8 mouse cellular contexts compared by ENCODE assay signal in the genomic region with DNA sequence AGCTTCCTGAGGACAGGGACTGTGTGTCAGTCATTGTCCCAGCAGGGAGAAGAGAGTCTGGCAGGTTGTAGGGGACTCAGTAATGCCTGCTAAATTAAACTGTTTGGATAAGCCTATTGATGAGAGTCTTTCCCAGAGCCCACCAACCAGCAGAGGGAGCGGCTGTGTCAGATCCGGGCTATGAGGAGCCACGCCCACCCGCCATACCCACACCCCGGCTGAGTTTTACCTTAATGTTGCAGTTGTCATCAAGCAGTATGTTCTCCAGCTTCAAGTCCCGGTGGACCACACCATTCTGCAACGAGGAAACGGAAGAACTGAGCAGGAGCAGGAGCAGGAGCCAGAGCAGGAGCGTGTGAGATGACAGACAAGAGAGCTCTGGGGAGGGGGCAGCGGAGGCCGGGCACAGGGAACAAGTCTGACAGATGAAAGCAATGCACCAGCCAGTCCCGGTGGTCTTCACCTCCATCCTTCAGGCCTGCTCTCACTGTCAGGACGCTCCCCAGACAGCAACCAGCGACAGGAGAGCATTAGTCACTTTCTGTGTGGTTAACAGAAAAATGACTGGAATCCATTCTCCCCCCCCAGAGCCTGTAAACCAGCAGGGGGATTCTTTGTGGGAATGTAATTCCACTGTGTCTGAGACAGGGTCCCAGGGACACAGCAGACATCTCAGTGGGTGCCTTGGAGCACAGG. TPM values are rescaled to one million over a fixed set of nuclear protein-coding genes. Genes with fewer than 3 reads are reported as not detected.
DNase-seq lines count a peak whose midpoint lies in the region; ATAC-seq and TF ChIP-seq lines count a peak whose summit lies in the region.

No protein-coding gene starts in this region.

- peak overlapping the region; percentile 24; the same call in 1 of the 2 replicates for H3K4me2 ChIP-seq in heart, embryonic 14.5 days (ENCODE audit: low read length)
- H3K4me2 ChIP-seq in forebrain, embryonic 12.5 days = peak overlapping the region; percentile 42
- no peak overlapping the region for H3K4me2 ChIP-seq in liver, embryonic 14.5 days (ENCODE audit: low read depth)
- no peak overlapping the region for H3K4me2 ChIP-seq in stomach, embryonic 15.5 days

- H3K9ac ChIP-seq in heart, embryonic 14.5 days (ENCODE audit: low read length) = peak overlapping the region; percentile 53
- H3K9ac ChIP-seq in ES-Bruce4 (ENCODE audit: low read depth, poor library complexity, severe bottlenecking) = no peak overlapping the region
- peak overlapping the region; percentile 21; the same call in 1 of the 2 replicates for H3K9ac ChIP-seq in forebrain, embryonic 12.5 days
- H3K9ac ChIP-seq in liver, embryonic 14.5 days (replicated peaks) = no peak overlapping the region
- H3K9ac ChIP-seq in stomach, embryonic 15.5 days = no peak overlapping the region

- no peak for DNase-seq in heart, adult 18-20 months
- DNase-seq in liver, embryonic 14.5 days (ENCODE audit: low read depth in 3 of 3, low spot score in 3 of 3) = no peak
- DNase-seq in adrenal gland, adult 2 months = no peak

- no peaks in the 10 kb centered on the region for H3K9me3 ChIP-seq in heart, embryonic 14.5 days (ENCODE audit: control insufficient read depth, low read length)
- no peaks in the 10 kb centered on the region for H3K9me3 ChIP-seq in ES-Bruce4 (replicated peaks; ENCODE audit: control insufficient read depth, insufficient read depth, low read length, poor library complexity, severe bottlenecking)
- H3K9me3 ChIP-seq in forebrain, embryonic 12.5 days = no peaks in the 10 kb centered on the region
- no peaks in the 10 kb centered on the region for H3K9me3 ChIP-seq in liver, embryonic 14.5 days (ENCODE audit: control insufficient read depth, low read length)
- no peaks in the 10 kb centered on the region for H3K9me3 ChIP-seq in stomach, embryonic 15.5 days

- H3K27ac ChIP-seq in heart, embryonic 14.5 days (replicated peaks in 1 of 2; ENCODE audit: control insufficient read depth in 1 of 2, insufficient read depth in 1 of 2, low read depth in 2 of 2, low read length in 2 of 2) = peak overlapping the region; percentile 21 to 69; a peak in 3 of 4 replicates
- H3K27ac ChIP-seq in ES-Bruce4 (ENCODE audit: insufficient read depth, low read length) = no peak overlapping the region
- peak overlapping the region; percentile 75 for H3K27ac ChIP-seq in forebrain, embryonic 12.5 days
- H3K27ac ChIP-seq in liver, embryonic 14.5 days = no peak overlapping the region
- peak overlapping the region; percentile 57; the same call in 1 of the 2 replicates for H3K27ac ChIP-seq in stomach, embryonic 15.5 days

- TF ChIP-seq EP300 in ES-Bruce4 (IDR thresholded peaks at IDR 0.05; ENCODE audit: insufficient read depth, low read depth, low read length) = no peak
- no peak for TF ChIP-seq EP300 in liver, embryonic 14.5 days (IDR thresholded peaks at IDR 0.05; ENCODE audit: low read depth)

- H3K4me3 ChIP-seq in heart, embryonic 14.5 days (ENCODE audit: control insufficient read depth in 1 of 2, insufficient read depth in 1 of 2, low read depth in 1 of 2, low read length in 2 of 2) = no peak overlapping the region
- H3K4me3 ChIP-seq in ES-Bruce4 (ENCODE audit: low read depth, low read length) = 0 out of 2 replicates have a peak overlapping the region, but pooled peaks have one; percentile 32
- 0 out of 2 replicates have a peak overlapping the region, but pooled peaks have one; percentile 4 for H3K4me3 ChIP-seq in forebrain, embryonic 12.5 days (replicated peaks)
- H3K4me3 ChIP-seq in liver, embryonic 14.5 days (ENCODE audit: insufficient read depth in 1 of 2, low read depth in 2 of 2, low read length in 2 of 2) = no peak overlapping the region
- no peak overlapping the region for H3K4me3 ChIP-seq in stomach, embryonic 15.5 days (replicated peaks)

- no peaks in the 10 kb centered on the region for H3K27me3 ChIP-seq in heart, embryonic 14.5 days (ENCODE audit: control insufficient read depth, insufficient read depth, low read length)
- H3K27me3 ChIP-seq in ES-Bruce4 (ENCODE audit: control insufficient read depth, insufficient read depth, low read length, poor library complexity, severe bottlenecking) = no peaks in the 10 kb centered on the region
- no peaks in the 10 kb centered on the region for H3K27me3 ChIP-seq in forebrain, embryonic 12.5 days
- H3K27me3 ChIP-seq in liver, embryonic 14.5 days (ENCODE audit: control insufficient read depth, insufficient read depth, low read length) = no peaks in the 10 kb centered on the region
- H3K27me3 ChIP-seq in stomach, embryonic 15.5 days (replicated peaks) = no peaks in the 10 kb centered on the region

- peaks cover 72 to 90% of the 10 kb centered on the region in 2 experiments for H3K4me1 ChIP-seq in heart, embryonic 14.5 days (ENCODE audit: control insufficient read depth in 2 of 2, insufficient read depth in 2 of 2, low read length in 2 of 2)
- peaks cover 20% of the 10 kb centered on the region for H3K4me1 ChIP-seq in ES-Bruce4 (ENCODE audit: control insufficient read depth, insufficient read depth, low read length)
- H3K4me1 ChIP-seq in forebrain, embryonic 12.5 days = peaks cover 66% of the 10 kb centered on the region
- H3K4me1 ChIP-seq in liver, embryonic 14.5 days (replicated peaks; ENCODE audit: control insufficient read depth in 2 of 2, insufficient read depth in 2 of 2, low read length in 1 of 2) = peaks cover 0 to 6% of the 10 kb centered on the region in 2 experiments; a peak in 2 of 4 replicates
- peaks cover 48% of the 10 kb centered on the region for H3K4me1 ChIP-seq in stomach, embryonic 15.5 days

- peak; percentile 48 for TF ChIP-seq CTCF in ES-Bruce4 (IDR thresholded peaks at IDR 0.05; ENCODE audit: low read depth, low read length)
- TF ChIP-seq CTCF in liver, embryonic 14.5 days (IDR thresholded peaks at IDR 0.05; ENCODE audit: low read depth) = peak; percentile 30; the same call in 1 of the 2 replicates

- peaks cover 27% of the 10 kb centered on the region for H3K36me3 ChIP-seq in heart, embryonic 14.5 days (ENCODE audit: control insufficient read depth, insufficient read depth, low read length)
- H3K36me3 ChIP-seq in ES-Bruce4 (ENCODE audit: control insufficient read depth, insufficient read depth, low read length, poor library complexity, severe bottlenecking) = no peaks in the 10 kb centered on the region
- H3K36me3 ChIP-seq in forebrain, embryonic 12.5 days (replicated peaks) = 0 out of 2 replicates have a peak, but pooled peaks cover 8% of the 10 kb centered on the region
- no peaks in the 10 kb centered on the region for H3K36me3 ChIP-seq in liver, embryonic 14.5 days (replicated peaks; ENCODE audit: control insufficient read depth, insufficient read depth, low read depth)
- no peaks in the 10 kb centered on the region for H3K36me3 ChIP-seq in stomach, embryonic 15.5 days

- TF ChIP-seq POLR2A in ES-Bruce4 (IDR thresholded peaks at IDR 0.05; ENCODE audit: insufficient read depth, low read length) = no peak

- ATAC-seq in heart, embryonic 14.5 days (ENCODE audit: insufficient number of reproducible peaks, insufficient read depth, low FRiP score, low read depth) = no peak
- 0 out of 2 replicates have a peak, but pooled peaks have one; percentile 37 for ATAC-seq in forebrain, embryonic 12.5 days (ENCODE audit: low FRiP score)
- ATAC-seq in liver, embryonic 14.5 days (ENCODE audit: insufficient read depth) = no peak
- ATAC-seq in stomach, embryonic 15.5 days (ENCODE audit: insufficient read depth, low FRiP score, low read depth) = no peak
- ATAC-seq in activated CD4-positive, CD25-positive, alpha-beta regulatory T cell, adult 4 months = no peak

- WGBS in heart, embryonic 14.5 days = 16% methylated on average over 14 of the region's 14 CpGs
- 21% methylated on average over 14 of the region's 14 CpGs for WGBS in forebrain, embryonic 12.5 days
- 31% methylated on average over 14 of the region's 14 CpGs for WGBS in liver, embryonic 14.5 days (ENCODE audit: insufficient replicate concordance)
- WGBS in stomach, embryonic 15.5 days = 24% methylated on average over 14 of the region's 14 CpGs

RNA-seq across cellular contexts. Expression of gene Nuak1, which starts 48.2 kb away (rescaled TPM):
- polyA plus RNA-seq in heart, embryonic 14.5 days (2014; fragmentation: Nextera tagmentation; extraction: Ambion mirVana) = 2.6 and 3.4 TPM in 2 replicates
- 10 to 100 TPM; 27.9 to 32.2 TPM for total RNA-seq in heart, adult 18-20 months (2021)
- polyA plus RNA-seq in ES-Bruce4 (2011; ENCODE audit: insufficient read depth, insufficient read length, low read depth, missing spikeins) = 25.9 and 26.7 TPM in 2 replicates
- polyA plus RNA-seq in forebrain, embryonic 12.5 days (2016; fragmentation: Nextera tagmentation; extraction: Ambion mirVana) = 4.4 and 5.3 TPM in 2 replicates
- 0.34 and 0.42 TPM in 2 replicates for polyA plus RNA-seq in liver, embryonic 14.5 days (2012; rRNA removed)
- 0.03 and 0.13 TPM in 2 replicates for polyA plus RNA-seq in liver, embryonic 14.5 days (2014; fragmentation: Nextera tagmentation; extraction: Ambion mirVana)
- polyA plus RNA-seq in stomach, embryonic 15.5 days (2015; fragmentation: Nextera tagmentation; extraction: Ambion mirVana) = 1.0 and 1.2 TPM in 2 replicates
- 10 to 100 TPM in 1 of 2 experiments, 1 to 10 TPM in 1; 6.6 to 12.2 TPM for total RNA-seq in adrenal gland, adult 2 months (2021)
- polyA plus RNA-seq in adrenal gland, adult 2 months (2012; rRNA removed) = 4.4 and 4.7 TPM in 2 replicates
- not detected for polyA plus RNA-seq in activated CD4-positive, CD25-positive, alpha-beta regulatory T cell, adult 4 months (2017; shearing (Covaris generic))

Comparison
In these comparisons a context has a peak if more than half of its experiments do, and no peak if none do; other contexts are left out.
1. H3K27ac ChIP-seq: peak in heart, embryonic 14.5 days (2 of 2), forebrain, embryonic 12.5 days (single experiment) and stomach, embryonic 15.5 days (single experiment); none in ES-Bruce4 (single experiment) and liver, embryonic 14.5 days (single experiment).
2. H3K4me2 ChIP-seq: peak in heart, embryonic 14.5 days (single experiment) and forebrain, embryonic 12.5 days (single experiment); none in liver, embryonic 14.5 days (single experiment) and stomach, embryonic 15.5 days (single experiment).
3. H3K4me3 ChIP-seq: peak in ES-Bruce4 (single experiment) and forebrain, embryonic 12.5 days (single experiment); none in heart, embryonic 14.5 days (0 of 2), liver, embryonic 14.5 days (0 of 2) and stomach, embryonic 15.5 days (single experiment).
4. H3K9ac ChIP-seq: peak in heart, embryonic 14.5 days (single experiment) and forebrain, embryonic 12.5 days (single experiment); none in ES-Bruce4 (single experiment), liver, embryonic 14.5 days (single experiment) and stomach, embryonic 15.5 days (single experiment).